Mouse (Mus musculus) WW6 (cell line): Measurements from ENCODE around the gene Tmem206.

Source experiments
- DNase-seq: peaks from one replicate; pipeline ENCODE4 v3.0.0-alpha.2; 2013; ENCODE audit warnings: low read depth, low spot score

Tmem206 gene

GRCm38 (mm10) chr1:191325726-191326232, at the start of gene Tmem206:
Gene Tmem206 (plus strand): TSS chr1:191325912.
- peak; percentile 88 for DNase-seq

DNA sequence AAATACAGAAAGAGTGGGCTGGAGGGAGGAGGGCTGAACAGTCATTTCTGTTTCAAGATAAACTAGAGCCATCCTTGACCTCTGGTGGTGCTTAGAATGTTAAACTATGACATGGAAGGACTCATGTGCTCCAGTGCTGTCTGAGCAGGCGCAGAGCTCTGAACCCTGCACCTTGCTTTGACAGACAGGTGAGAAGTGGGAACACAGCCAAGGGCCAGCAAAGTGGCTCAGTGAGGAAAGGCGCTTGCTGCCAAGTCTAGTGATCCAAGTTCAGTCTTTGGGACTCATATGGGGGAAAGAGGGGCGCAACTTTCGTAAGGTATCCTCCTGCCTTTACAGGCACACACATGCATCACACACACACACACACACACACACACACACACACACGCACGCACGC, 49.5 kb upstream of the Tmem206 start:
- no peak for DNase-seq

GRCm38 (mm10) chr1:191277549-191278059, 48.1 kb upstream of the Tmem206 start:
- no peak for DNase-seq

DNA sequence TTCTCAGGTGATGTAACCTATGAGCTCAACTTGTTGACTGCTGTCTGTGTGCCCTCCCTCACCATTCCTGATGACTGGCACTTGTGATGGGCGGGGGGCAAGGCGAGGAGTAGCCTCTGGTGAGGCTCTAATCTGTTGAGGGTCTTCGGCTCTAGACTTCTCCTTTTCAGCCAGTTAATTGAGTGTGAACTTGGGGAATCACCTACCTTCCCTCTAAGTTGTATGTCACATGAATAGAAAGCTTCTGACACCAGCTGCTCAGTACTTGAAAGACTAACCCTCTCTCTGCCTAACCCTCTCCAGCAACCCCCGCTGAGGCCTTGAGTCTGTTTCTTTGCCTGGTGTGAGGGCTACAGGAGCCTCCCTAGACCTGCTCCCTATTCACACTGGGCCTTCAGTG, 47.4 kb upstream of the Tmem206 start:
- no peak for DNase-seq

DNA sequence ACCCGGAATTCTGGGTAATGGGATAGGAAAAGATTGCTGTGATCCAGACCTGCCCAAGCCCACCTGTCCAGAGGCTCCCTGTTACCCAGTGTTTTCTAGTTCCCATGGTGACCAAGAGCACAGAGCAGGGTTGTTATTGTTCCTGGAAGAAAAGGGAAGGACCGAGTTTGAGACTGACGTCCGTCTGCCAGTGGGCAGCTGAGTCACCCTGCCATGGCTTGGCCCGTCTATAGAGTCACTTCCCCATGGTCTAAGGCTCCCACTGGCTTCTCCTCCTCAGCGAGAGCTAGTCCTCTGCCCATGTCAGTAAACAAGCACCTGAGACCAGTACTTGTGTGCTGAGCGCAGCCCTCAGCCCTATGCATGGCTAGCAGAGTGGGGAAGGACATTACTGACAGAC, 44.5 kb upstream of the Tmem206 start:
- DNase-seq: no peak

GRCm38 (mm10) chr1:191282319-191282718, 43.4 kb upstream of the Tmem206 start:
- DNase-seq: no peak

GRCm38 (mm10) chr1:191283110-191284040, 42.3 kb upstream of the Tmem206 start:
- no peak for DNase-seq

DNA sequence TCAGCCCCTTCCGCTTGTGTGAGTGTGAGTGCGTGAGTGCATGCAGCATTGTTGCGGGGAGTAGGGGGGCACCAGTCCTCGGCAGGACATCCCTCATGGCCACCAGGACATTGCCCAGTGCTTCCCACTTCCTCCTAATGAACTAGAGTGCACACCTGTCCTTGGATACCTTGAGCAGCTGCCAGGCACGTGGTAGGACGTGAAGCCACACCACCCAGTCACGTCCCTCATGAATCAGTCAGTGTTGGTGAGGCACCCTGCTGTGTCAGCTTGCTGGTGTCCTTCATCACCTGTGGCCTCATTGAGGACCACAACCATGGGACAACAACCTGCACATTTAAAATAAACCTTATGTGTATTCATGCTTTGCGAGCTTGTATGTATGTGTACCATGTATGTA, 41.2 kb upstream of the Tmem206 start:
- no peak for DNase-seq

DNA sequence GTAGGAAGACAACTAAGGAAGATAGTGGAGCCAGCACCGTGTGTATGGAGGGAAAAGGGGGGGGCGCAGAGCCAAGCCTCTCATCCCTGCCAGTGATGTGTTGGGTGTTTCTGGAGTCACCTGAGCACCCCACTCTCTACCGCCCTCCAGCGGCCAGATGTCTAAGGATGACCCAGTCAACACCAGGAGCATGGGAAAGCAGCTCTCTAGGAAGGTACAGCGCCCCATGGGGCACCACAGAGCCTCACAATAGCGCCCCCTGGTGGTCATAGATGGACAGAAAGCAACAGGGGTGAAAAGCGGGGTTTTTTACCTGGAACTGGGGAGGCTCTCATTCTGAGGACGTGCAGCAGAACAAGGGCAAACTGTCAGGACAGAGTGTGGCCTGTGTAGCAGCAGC, 37.0 kb upstream of the Tmem206 start:
- DNase-seq: peak; percentile 52

GRCm38 (mm10) chr1:191292348-191292747, 33.4 kb upstream of the Tmem206 start:
- no peak for DNase-seq

- DNase-seq: no peak
These were observed 32.7 kb upstream of the Tmem206 start for GRCm38 (mm10) chr1:191293051-191293450.

DNA sequence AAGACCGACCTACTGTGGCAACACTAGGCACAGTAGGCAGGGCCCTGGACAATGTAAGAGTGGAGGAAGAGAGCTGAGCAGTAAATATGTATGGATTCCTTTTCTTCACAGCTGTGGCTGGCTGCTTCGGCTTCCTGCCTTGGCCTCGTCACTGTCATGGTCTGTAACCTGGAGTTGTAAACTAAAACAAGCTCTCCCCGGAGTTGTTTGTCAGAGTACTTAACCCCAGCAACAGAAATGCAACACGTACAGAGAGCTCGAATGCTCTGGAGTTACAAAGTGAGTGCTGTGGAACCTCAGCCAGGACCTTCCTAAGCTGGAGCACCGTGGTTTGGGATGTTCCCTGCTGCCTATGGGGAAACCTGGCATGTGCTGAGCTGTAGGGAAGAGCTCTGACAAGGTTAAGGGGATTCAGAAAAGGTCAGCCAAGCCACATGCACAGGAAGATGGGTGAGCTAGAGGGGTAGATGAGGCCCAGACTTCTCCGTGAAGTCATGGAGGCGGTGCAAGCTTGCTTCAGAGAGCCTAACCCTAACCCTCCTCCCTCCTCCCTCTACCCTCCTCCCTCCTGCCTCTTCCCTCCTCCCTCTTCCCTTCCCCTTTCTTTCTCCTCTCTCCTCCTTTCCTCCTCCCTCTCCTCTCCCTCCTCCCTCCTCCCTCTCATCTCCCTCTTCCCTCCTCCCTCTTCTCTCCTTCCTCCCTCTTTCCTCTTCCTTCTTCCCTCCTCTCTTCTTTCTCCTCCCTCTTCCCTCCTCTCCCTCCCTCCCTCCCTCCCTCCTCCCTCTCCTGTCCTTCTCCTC, 31.5 kb upstream of the Tmem206 start:
- DNase-seq: no peak

DNA sequence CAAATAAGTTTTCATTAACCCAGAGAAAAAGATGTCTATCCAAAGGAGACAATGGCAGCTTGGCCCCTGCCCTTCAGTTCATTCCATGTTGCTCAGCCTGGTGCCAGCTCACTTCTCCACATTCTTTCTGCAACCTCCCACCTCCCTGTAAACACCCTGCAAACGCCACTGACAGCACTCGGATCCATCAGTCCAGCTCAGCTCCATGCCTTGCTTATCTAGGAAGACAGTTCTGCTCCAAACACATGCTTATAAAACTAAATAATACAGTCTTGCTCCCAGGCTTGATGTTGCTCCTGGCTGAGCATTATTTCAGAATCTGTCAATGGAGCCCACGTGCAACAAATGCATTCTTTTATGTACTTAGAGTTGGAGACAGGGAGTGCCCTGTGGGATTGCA, 29.9 kb upstream of the Tmem206 start:
- DNase-seq: no peak

GRCm38 (mm10) chr1:191296445-191296844, 29.3 kb upstream of the Tmem206 start:
- no peak for DNase-seq

DNA sequence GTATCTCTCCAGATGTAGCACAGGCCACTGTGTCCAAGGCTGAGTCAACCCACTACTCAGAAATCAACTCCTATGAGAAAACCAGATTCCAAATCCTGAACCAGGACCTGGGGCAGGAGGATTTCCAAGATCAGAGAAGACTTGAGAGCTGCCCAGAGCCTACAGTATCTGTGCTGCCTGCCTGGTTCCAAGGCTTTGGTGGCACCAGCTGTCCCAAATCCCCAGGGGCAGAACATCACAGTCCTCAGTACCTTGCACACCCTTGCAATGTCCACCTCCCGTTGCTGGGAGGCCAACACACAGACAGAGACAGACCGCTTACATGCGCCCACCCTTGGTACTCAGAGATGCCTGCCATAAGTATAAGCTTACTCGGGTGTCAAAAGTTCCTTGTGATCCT, 27.4 kb upstream of the Tmem206 start:
- no peak for DNase-seq

DNA sequence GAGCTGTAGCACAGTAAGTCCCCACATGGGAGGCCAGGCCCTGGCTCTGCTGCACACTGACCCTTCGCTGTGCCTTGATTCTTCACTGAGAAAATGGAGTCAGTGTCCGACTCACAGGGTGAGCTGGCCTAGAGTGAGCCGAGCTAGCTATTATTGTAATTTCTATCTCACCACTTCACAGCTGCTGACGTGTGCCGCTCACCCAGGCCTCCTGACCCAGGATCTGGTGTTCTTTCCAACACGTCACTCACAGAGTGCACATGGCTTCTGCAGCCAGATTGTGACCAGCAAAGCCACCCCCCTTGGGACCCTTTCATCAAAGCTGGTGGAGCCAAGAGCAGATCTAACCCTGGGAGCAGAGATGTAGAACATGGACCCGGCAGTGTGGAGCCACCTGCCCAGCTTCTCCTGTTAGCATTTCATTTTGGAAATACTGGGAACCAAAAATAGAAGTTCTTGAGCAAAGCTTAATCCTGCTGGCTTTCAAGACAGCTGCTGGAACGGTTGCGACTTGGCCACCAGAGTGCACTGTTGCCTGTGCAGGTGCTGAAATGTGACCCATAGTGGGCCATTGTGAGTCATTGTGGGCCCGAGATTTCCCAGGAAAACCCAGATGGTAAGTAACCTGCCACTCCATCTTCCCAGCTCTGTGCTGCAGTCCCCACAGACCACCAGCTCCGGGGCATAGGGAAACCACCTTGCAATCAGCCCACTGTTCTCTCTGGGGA, 26.3 kb upstream of the Tmem206 start:
- no peak for DNase-seq

- DNase-seq: no peak
These were observed 23.8 kb upstream of the Tmem206 start for GRCm38 (mm10) chr1:191301903-191302302.

- no peak for DNase-seq
These were observed 22.0 kb upstream of the Tmem206 start for GRCm38 (mm10) chr1:191303736-191304135.

- no peak for DNase-seq
These were observed 21.5 kb upstream of the Tmem206 start for GRCm38 (mm10) chr1:191304216-191304615.

DNA sequence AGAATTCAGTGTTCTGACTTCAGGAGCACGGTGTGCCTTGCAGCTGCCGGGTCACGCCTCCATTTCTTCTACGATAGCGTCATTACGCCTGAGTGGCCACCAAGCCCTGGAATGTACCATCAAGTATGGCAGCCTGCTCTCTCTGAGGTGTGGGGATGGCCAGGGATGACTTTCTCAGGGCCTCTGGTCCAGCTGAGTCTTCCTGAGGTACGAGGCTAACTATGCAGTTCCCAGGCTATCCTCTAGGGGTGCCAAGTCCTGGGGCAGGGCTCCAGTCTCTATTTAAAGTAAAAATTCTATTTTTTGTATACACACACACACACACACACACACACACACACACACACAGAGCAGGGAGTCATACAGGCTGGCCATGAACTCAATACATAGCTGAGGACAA, 20.1 kb upstream of the Tmem206 start:
- DNase-seq: no peak

GRCm38 (mm10) chr1:191306316-191306715, 19.4 kb upstream of the Tmem206 start:
- DNase-seq: no peak
